Mouse (Mus musculus) lung, postnatal 0 days (tissue): Measurements from ENCODE around the gene Cpm.

Experiments used
- CTCF ChIP-seq: IDR thresholded peaks from 2 replicates; pipeline ENCODE4 v1.5.1; 2016; ENCODE audit warnings: antibody characterized with exemption, mild to moderate bottlenecking
- EP300 ChIP-seq: IDR thresholded peaks from 2 replicates; pipeline ENCODE4 v1.6.1; 2016; ENCODE audit warnings: antibody characterized with exemption, mild to moderate bottlenecking, control low read depth

- TF ChIP-seq CTCF, result no peak
- TF ChIP-seq EP300, result no peak
These were observed 42.8 kb downstream of the Cpm start for GRCm38 (mm10) chr10:117671930-117672666.
